Mouse (Mus musculus): Measurements from ENCODE around the gene Tll2. TPM values are rescaled to one million over a fixed set of nuclear protein-coding genes. Genes with fewer than 3 reads are reported as not detected.

The Tll2 gene
- polyA plus RNA-seq, 1 experiment from 2014 or later = 1.2 TPM

GRCm38 (mm10) chr19:41176881-41177280 lies 29.8 kb downstream of the Tll2 start:
- ATAC-seq (ENCODE audit: insufficient read depth, low FRiP score, low TSS enrichment) = no peak

GRCm38 (mm10) chr19:41165914-41166235 lies 40.8 kb downstream of the Tll2 start:
- ATAC-seq (ENCODE audit: insufficient read depth, low FRiP score, low TSS enrichment) (no peak), DNase-seq (ENCODE audit: low spot score) (no peak)
- Histone ChIP-seq H3K27me3 (ENCODE audit: control insufficient read depth, insufficient read depth, low read length) (no peaks in the 10 kb centered on the region), H3K4me2 (ENCODE audit: low read depth) (no peak overlapping the region), H3K36me3 (ENCODE audit: control insufficient read depth, insufficient read depth, low read length) (no peaks in the 10 kb centered on the region), H3K27ac (ENCODE audit: low read depth, low read length) (no peak overlapping the region), H3K9me3 (ENCODE audit: control insufficient read depth, low read length) (no peaks in the 10 kb centered on the region), H3K4me3 (ENCODE audit: low read depth, low read length) (no peak overlapping the region), H3K4me1 (ENCODE audit: control insufficient read depth, insufficient read depth, low read length) (0 out of 2 replicates have a peak, but pooled peaks cover 3% of the 10 kb centered on the region), H3K9ac (ENCODE audit: low read length) (no peak overlapping the region)
- WGBS = 89% methylated on average over 5 of the region's 5 CpGs

More at GRCm38 (mm10) chr19:41176881-41177280, 29.8 kb downstream of the Tll2 start:
- no peak overlapping the region for H3K4me2 ChIP-seq (ENCODE audit: low read depth)
- H3K27me3 ChIP-seq (ENCODE audit: control insufficient read depth, insufficient read depth, low read length) = no peaks in the 10 kb centered on the region
- 85% methylated on average over 2 of the region's 2 CpGs for WGBS
- H3K9me3 ChIP-seq (ENCODE audit: control insufficient read depth, low read length) = no peaks in the 10 kb centered on the region
- H3K4me1 ChIP-seq (ENCODE audit: control insufficient read depth, insufficient read depth, low read length) = no peaks in the 10 kb centered on the region
- no peaks in the 10 kb centered on the region for H3K36me3 ChIP-seq (ENCODE audit: control insufficient read depth, insufficient read depth, low read length)
- H3K4me3 ChIP-seq (ENCODE audit: low read depth, low read length) = no peak overlapping the region
- no peak overlapping the region for H3K9ac ChIP-seq (ENCODE audit: low read length)
- no peak overlapping the region for H3K27ac ChIP-seq (ENCODE audit: low read depth, low read length)
- no peak for DNase-seq (ENCODE audit: low spot score)

GRCm38 (mm10) chr19:41165144-41165913 lies 41.3 kb downstream of the Tll2 start:
- WGBS = 73% methylated on average over 14 of the region's 14 CpGs
- no peak overlapping the region for H3K9ac ChIP-seq (ENCODE audit: low read length)
- H3K4me2 ChIP-seq (ENCODE audit: low read depth) = no peak overlapping the region
- no peak overlapping the region for H3K4me3 ChIP-seq (ENCODE audit: low read depth, low read length)
- ATAC-seq (ENCODE audit: insufficient read depth, low FRiP score, low TSS enrichment) (no peak), DNase-seq (ENCODE audit: low spot score) (no peak)
- no peaks in the 10 kb centered on the region for H3K27me3 ChIP-seq (ENCODE audit: control insufficient read depth, insufficient read depth, low read length)
- H3K27ac ChIP-seq (ENCODE audit: low read depth, low read length) = no peak overlapping the region; the same call in 1 of the 2 replicates
- H3K4me1 ChIP-seq (ENCODE audit: control insufficient read depth, insufficient read depth, low read length) = 0 out of 2 replicates have a peak, but pooled peaks cover 3% of the 10 kb centered on the region
- H3K36me3 ChIP-seq (ENCODE audit: control insufficient read depth, insufficient read depth, low read length) = no peaks in the 10 kb centered on the region
- H3K9me3 ChIP-seq (ENCODE audit: control insufficient read depth, low read length) = no peaks in the 10 kb centered on the region

- Histone ChIP-seq H3K27ac (ENCODE audit: low read depth, low read length) (no peak overlapping the region), H3K9ac (ENCODE audit: low read length) (no peak overlapping the region), H3K4me2 (ENCODE audit: low read depth) (no peak overlapping the region), H3K9me3 (ENCODE audit: control insufficient read depth, low read length) (no peaks in the 10 kb centered on the region), H3K27me3 (ENCODE audit: control insufficient read depth, insufficient read depth, low read length) (no peaks in the 10 kb centered on the region), H3K4me3 (ENCODE audit: low read depth, low read length) (no peak overlapping the region), H3K36me3 (ENCODE audit: control insufficient read depth, insufficient read depth, low read length) (no peaks in the 10 kb centered on the region), H3K4me1 (ENCODE audit: control insufficient read depth, insufficient read depth, low read length) (0 out of 2 replicates have a peak, but pooled peaks cover 3% of the 10 kb centered on the region)
- DNase-seq (ENCODE audit: low spot score) (peak; percentile 42), ATAC-seq (ENCODE audit: insufficient read depth, low FRiP score, low TSS enrichment) (peak; percentile 80)
- 45% methylated on average over 10 of the region's 10 CpGs for WGBS
Measured at GRCm38 (mm10) chr19:41164447-41165095, 42.1 kb downstream of the Tll2 start.

GRCm38 (mm10) chr19:41160388-41160787 lies 46.2 kb downstream of the Tll2 start:
- H3K4me3 ChIP-seq (ENCODE audit: low read depth, low read length) = no peak overlapping the region
- ATAC-seq (ENCODE audit: insufficient read depth, low FRiP score, low TSS enrichment) (no peak), DNase-seq (ENCODE audit: low spot score) (no peak)
- WGBS = 53% methylated on average over 14 of the region's 14 CpGs
- H3K36me3 ChIP-seq (ENCODE audit: control insufficient read depth, insufficient read depth, low read length) = no peaks in the 10 kb centered on the region
- no peak overlapping the region for H3K27ac ChIP-seq (ENCODE audit: low read depth, low read length)
- H3K4me2 ChIP-seq (ENCODE audit: low read depth) = no peak overlapping the region
- H3K4me1 ChIP-seq (ENCODE audit: control insufficient read depth, insufficient read depth, low read length) = 0 out of 2 replicates have a peak, but pooled peaks cover 3% of the 10 kb centered on the region
- no peaks in the 10 kb centered on the region for H3K9me3 ChIP-seq (ENCODE audit: control insufficient read depth, low read length)
- H3K9ac ChIP-seq (ENCODE audit: low read length) = no peak overlapping the region
- no peaks in the 10 kb centered on the region for H3K27me3 ChIP-seq (ENCODE audit: control insufficient read depth, insufficient read depth, low read length)

- Histone ChIP-seq H3K9me3 (ENCODE audit: control insufficient read depth, low read length) (no peaks in the 10 kb centered on the region), H3K4me2 (ENCODE audit: low read depth) (no peak overlapping the region), H3K36me3 (ENCODE audit: control insufficient read depth, insufficient read depth, low read length) (no peaks in the 10 kb centered on the region), H3K27me3 (ENCODE audit: control insufficient read depth, insufficient read depth, low read length) (no peaks in the 10 kb centered on the region), H3K27ac (ENCODE audit: low read depth, low read length) (no peak overlapping the region), H3K4me3 (ENCODE audit: low read depth, low read length) (no peak overlapping the region), H3K9ac (ENCODE audit: low read length) (no peak overlapping the region), H3K4me1 (ENCODE audit: control insufficient read depth, insufficient read depth, low read length) (no peaks in the 10 kb centered on the region)
- no peak for DNase-seq (ENCODE audit: low spot score)
- ATAC-seq (ENCODE audit: insufficient read depth, low FRiP score, low TSS enrichment) = no peak
- 77% methylated on average over 7 of the region's 7 CpGs for WGBS
Measured at GRCm38 (mm10) chr19:41154681-41155080, 52.0 kb downstream of the Tll2 start.

- no peaks in the 10 kb centered on the region for H3K9me3 ChIP-seq (ENCODE audit: control insufficient read depth, low read length)
- no peak for ATAC-seq (ENCODE audit: insufficient read depth, low FRiP score, low TSS enrichment)
Measured at GRCm38 (mm10) chr19:41152462-41152861, 54.2 kb downstream of the Tll2 start.

GRCm38 (mm10) chr19:41152016-41152370 lies 54.6 kb downstream of the Tll2 start:
- no peaks in the 10 kb centered on the region for H3K36me3 ChIP-seq (ENCODE audit: control insufficient read depth, insufficient read depth, low read length)
- DNase-seq (ENCODE audit: low spot score) (no peak), ATAC-seq (ENCODE audit: insufficient read depth, low FRiP score, low TSS enrichment) (no peak)
- no peaks in the 10 kb centered on the region for H3K9me3 ChIP-seq (ENCODE audit: control insufficient read depth, low read length)
- no peak overlapping the region for H3K4me2 ChIP-seq (ENCODE audit: low read depth)
- 89% methylated on average over 3 of the region's 3 CpGs for WGBS
- no peak overlapping the region for H3K4me3 ChIP-seq (ENCODE audit: low read depth, low read length)
- no peaks in the 10 kb centered on the region for H3K27me3 ChIP-seq (ENCODE audit: control insufficient read depth, insufficient read depth, low read length)
- no peaks in the 10 kb centered on the region for H3K4me1 ChIP-seq (ENCODE audit: control insufficient read depth, insufficient read depth, low read length)
- no peak overlapping the region for H3K9ac ChIP-seq (ENCODE audit: low read length)
- H3K27ac ChIP-seq (ENCODE audit: low read depth, low read length) = no peak overlapping the region

More at GRCm38 (mm10) chr19:41152462-41152861, 54.2 kb downstream of the Tll2 start:
- no peak overlapping the region for H3K27ac ChIP-seq (ENCODE audit: low read depth, low read length)
- 93% methylated on average over 4 of the region's 4 CpGs for WGBS
- H3K9ac ChIP-seq (ENCODE audit: low read length) = no peak overlapping the region
- no peaks in the 10 kb centered on the region for H3K4me1 ChIP-seq (ENCODE audit: control insufficient read depth, insufficient read depth, low read length)
- H3K4me2 ChIP-seq (ENCODE audit: low read depth) = no peak overlapping the region
- no peak for DNase-seq (ENCODE audit: low spot score)
- H3K4me3 ChIP-seq (ENCODE audit: low read depth, low read length) = no peak overlapping the region
- no peaks in the 10 kb centered on the region for H3K36me3 ChIP-seq (ENCODE audit: control insufficient read depth, insufficient read depth, low read length)
- H3K27me3 ChIP-seq (ENCODE audit: control insufficient read depth, insufficient read depth, low read length) = no peaks in the 10 kb centered on the region

Data from neural tube, embryonic 11.5 days (tissue).